In the genomic region with DNA sequence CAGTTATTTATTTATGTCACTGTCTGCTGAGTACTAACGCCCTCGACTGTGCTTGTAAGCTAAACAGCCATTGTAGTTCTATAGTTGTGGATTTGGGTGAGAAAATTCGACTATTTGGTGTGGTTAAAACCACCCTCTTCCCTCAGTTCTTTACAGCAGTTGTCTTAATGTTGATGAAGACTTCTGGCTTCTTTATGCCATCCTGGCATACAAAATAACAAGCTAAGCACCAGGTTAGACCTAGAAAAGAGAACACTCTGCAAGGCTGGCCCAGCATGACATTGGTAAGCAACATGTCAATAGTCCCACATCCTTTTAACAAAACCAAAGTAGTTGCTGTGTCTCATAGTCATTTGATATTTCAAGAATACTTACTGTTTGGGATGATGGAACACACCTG, we compare ENCODE assay signal across 27 mouse cellular contexts.
"Had no signal": no experiment of that assay in that cellular context is flagged by ENCODE, and none has a peak within 500 bp of the region (broad histone marks: within the 10 kb centered on the region; RNA-seq: fewer than 3 reads in every experiment).

No protein-coding gene starts in this region.

- DNase-seq: left cerebral cortex, postnatal 4 days; liver; liver, embryonic 13.5 days; liver, postnatal 0 days; lung, adult 18-20 months; lung, adult 2 months; lung, embryonic 14.5 days; lung, postnatal 10 days; lung, postnatal 14 days; lung, postnatal 36 days; lung, postnatal 4 days; midbrain, embryonic 14.5 days had no signal

- H3K36me3 ChIP-seq: limb, embryonic 12.5 days; limb, embryonic 13.5 days; limb, embryonic 15.5 days; liver, embryonic 12.5 days; liver, embryonic 13.5 days; liver, embryonic 15.5 days; lung, embryonic 15.5 days; midbrain, embryonic 10.5 days; midbrain, embryonic 12.5 days; midbrain, embryonic 13.5 days; midbrain, embryonic 15.5 days; neural tube, embryonic 12.5 days had no signal

- H3K4me1 ChIP-seq: limb, embryonic 12.5 days; limb, embryonic 13.5 days; limb, embryonic 15.5 days; lung, embryonic 15.5 days; megakaryocyte, embryonic 14.5 days; midbrain, embryonic 10.5 days; midbrain, embryonic 12.5 days; midbrain, embryonic 13.5 days; midbrain, embryonic 15.5 days; neural tube, embryonic 12.5 days had no signal

- H3K9me3 ChIP-seq: limb, embryonic 12.5 days; limb, embryonic 13.5 days; limb, embryonic 15.5 days; liver, embryonic 12.5 days; liver, embryonic 13.5 days; liver, embryonic 15.5 days; lung, embryonic 15.5 days; midbrain, embryonic 10.5 days; midbrain, embryonic 12.5 days; midbrain, embryonic 13.5 days; midbrain, embryonic 15.5 days; neural tube, embryonic 12.5 days had no signal

- H3K27ac ChIP-seq: limb, embryonic 12.5 days; limb, embryonic 13.5 days; limb, embryonic 15.5 days; liver, embryonic 12.5 days; liver, embryonic 13.5 days; liver, embryonic 14.5 days; liver, embryonic 15.5 days; lung, embryonic 15.5 days; macrophage; midbrain, embryonic 10.5 days; midbrain, embryonic 12.5 days; midbrain, embryonic 13.5 days; midbrain, embryonic 15.5 days; neural tube, embryonic 12.5 days had no signal

- H3K27me3 ChIP-seq: limb, embryonic 12.5 days; limb, embryonic 13.5 days; limb, embryonic 15.5 days; liver, embryonic 12.5 days; liver, embryonic 13.5 days; liver, embryonic 15.5 days; lung, embryonic 15.5 days; megakaryocyte, embryonic 14.5 days; midbrain, embryonic 12.5 days; midbrain, embryonic 13.5 days; midbrain, embryonic 15.5 days; neural tube, embryonic 12.5 days had no signal

- H3K4me3 ChIP-seq: limb, embryonic 12.5 days; limb, embryonic 13.5 days; limb, embryonic 15.5 days; liver, embryonic 12.5 days; liver, embryonic 13.5 days; liver, embryonic 15.5 days; lung, embryonic 15.5 days; megakaryocyte, embryonic 14.5 days; midbrain, embryonic 10.5 days; midbrain, embryonic 12.5 days; midbrain, embryonic 13.5 days; midbrain, embryonic 15.5 days; myocyte; neural tube, embryonic 12.5 days had no signal
